Mouse (Mus musculus) sigmoid colon, adult 10 weeks (tissue): ENCODE data around the gene Stfa2l1. TPM values are rescaled to one million over a fixed set of nuclear protein-coding genes. Genes with fewer than 3 reads are reported as not detected.

Source experiments
- polyA plus RNA-seq: library from polyadenylated mRNA; stranded (reverse); fragments of 350-450 nt; fragmentation: Illumina TruSeq; extraction: RNeasy Lipid Tissue Mini Kit (QIAGEN cat#74804); gene quantifications from one replicate; pipeline ENCODE4 v1.2.3, GENCODE M21; 2014; ENCODE audit warnings: low read depth, low replicate concordance

Stfa2l1 gene
- not detected for polyA plus RNA-seq

DNA sequence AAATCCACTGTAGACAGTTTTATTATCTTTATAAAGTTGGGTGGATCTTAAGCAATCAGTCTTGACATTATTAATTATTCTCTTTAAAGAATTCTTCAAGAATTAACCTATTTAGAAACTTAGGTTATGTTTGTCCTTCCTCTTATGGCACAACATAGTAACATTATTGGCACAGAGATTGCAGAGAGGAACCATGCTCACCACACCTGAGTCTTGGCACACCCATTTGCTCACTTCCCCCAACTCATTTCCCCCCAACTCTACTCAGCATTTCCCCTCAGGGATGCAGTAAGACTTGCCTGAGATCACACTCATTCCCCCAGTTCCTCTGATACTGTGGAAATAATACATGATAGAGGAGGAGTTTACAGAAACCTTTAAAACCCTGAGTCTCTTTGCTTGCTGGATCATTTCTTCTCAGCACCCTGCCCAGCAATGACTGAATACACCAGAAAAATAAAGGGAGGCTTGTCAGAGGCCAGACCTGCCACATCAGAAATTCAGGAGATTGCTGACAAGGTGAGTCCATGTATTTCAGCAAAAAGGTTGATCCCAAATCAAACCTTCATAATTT lies at the start of gene Stfa2l1:
TSS of gene Stfa2l1 (plus strand) at position 410 of the 574 bp plus-strand sequence.

GRCm38 (mm10) chr16:36131141-36131540 lies 25.5 kb upstream of the Stfa2l1 start, which contains the start of gene Csta1:
Gene Csta1 (minus strand): TSS chr16:36131241.

GRCm38 (mm10) chr16:36183912-36184311 lies 27.3 kb downstream of the Stfa2l1 start, which contains the start of gene Gm5483:
Gene Gm5483 (plus strand): TSS chr16:36184212.

GRCm38 (mm10) chr16:36209967-36210453 lies 53.4 kb downstream of the Stfa2l1 start, which contains the start of gene Gm5416:
Gene Gm5416 (plus strand): TSS chr16:36210403.

Other genes starting within 250 kb of the Stfa2l1 start
- 97.8 TPM for gene Parp9, start 218.3 kb upstream of the Stfa2l1 start, polyA plus RNA-seq
- gene Dtx3l, start 217.7 kb upstream of the Stfa2l1 start, polyA plus RNA-seq, result 76.8 TPM
- gene Kpna1, start 178.1 kb upstream of the Stfa2l1 start, polyA plus RNA-seq, result 94.7 TPM
- 9.1 TPM for gene Wdr5b, start 115.6 kb upstream of the Stfa2l1 start, polyA plus RNA-seq
- 166 TPM for gene Fam162a, start 85.2 kb upstream of the Stfa2l1 start, polyA plus RNA-seq
- gene Ccdc58, start 85.1 kb upstream of the Stfa2l1 start, polyA plus RNA-seq, result 158 TPM
- gene Csta1, start 25.6 kb upstream of the Stfa2l1 start, polyA plus RNA-seq, result 7.3 TPM
- gene Gm5483, start 27.4 kb downstream of the Stfa2l1 start, polyA plus RNA-seq, result not detected
- not detected for gene Gm5416, start 53.6 kb downstream of the Stfa2l1 start, polyA plus RNA-seq
- gene 2010005H15Rik, start 64.7 kb downstream of the Stfa2l1 start, polyA plus RNA-seq, result 8.7 TPM
- not detected for gene Stfa1, start 120.1 kb downstream of the Stfa2l1 start, polyA plus RNA-seq
- not detected for gene BC117090, start 177.5 kb downstream of the Stfa2l1 start, polyA plus RNA-seq
- not detected for gene BC100530, start 210.9 kb downstream of the Stfa2l1 start, polyA plus RNA-seq